Mouse (Mus musculus): ENCODE results near the gene Ank3.

DNA sequence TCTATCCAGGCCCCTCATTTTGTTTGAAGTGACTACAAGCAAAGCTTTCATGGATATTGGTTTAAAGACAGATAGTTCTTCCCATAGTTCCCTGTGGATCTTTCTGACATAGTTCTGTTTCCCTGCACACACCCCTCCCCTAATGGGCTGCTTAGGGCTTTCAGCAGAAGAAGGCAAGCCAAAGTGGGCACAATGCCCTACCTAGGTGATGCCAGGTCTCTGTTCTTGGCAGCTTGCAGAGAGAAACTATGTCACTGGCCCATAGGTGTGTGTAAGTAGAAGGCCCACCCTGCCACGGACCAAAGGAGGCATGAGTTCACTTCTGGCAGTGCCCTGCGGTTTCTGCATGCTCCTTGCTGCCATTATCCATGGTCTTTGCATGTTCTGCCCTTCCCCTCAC lies 311.1 kb downstream of the Ank3 start:
- TF ChIP-seq CTCF (conservative IDR thresholded peaks at IDR 0.05; ENCODE audit: insufficient read depth, insufficient read length, low read depth, low read length) (no peak), POLR2A (IDR thresholded peaks at IDR 0.05; ENCODE audit: low read depth, low read length) (no peak)
